Mouse (Mus musculus) skeletal muscle tissue, adult 2 months (tissue): ENCODE results near the gene Tlk2.
"Not testable (repeated sequence)": the region's sequence is repeated elsewhere in the genome, so short reads cannot be mapped to it uniquely, and the experiment has no call there.

Experiments
- DNase-seq: peaks from one replicate; pipeline ENCODE4 v3.0.0-alpha.2; 2012; ENCODE audit warnings: low read depth, low spot score

Tlk2 gene

GRCm38 (mm10) chr11:105178516-105178915, at the start of gene Tlk2:
Tlk2 (plus strand) TSS chr11:105178807.
- no peak for DNase-seq

GRCm38 (mm10) chr11:105135692-105136091, 42.9 kb upstream of the Tlk2 start:
- DNase-seq = no peak

- not testable (repeated sequence) for DNase-seq
Observed at GRCm38 (mm10) chr11:105137255-105137654, 41.4 kb upstream of the Tlk2 start.

- DNase-seq = not testable (repeated sequence)
Observed at GRCm38 (mm10) chr11:105140512-105140911, 38.1 kb upstream of the Tlk2 start.

- no peak for DNase-seq
Observed at GRCm38 (mm10) chr11:105141115-105141514, 37.5 kb upstream of the Tlk2 start.

GRCm38 (mm10) chr11:105143564-105143963, 35.0 kb upstream of the Tlk2 start:
- DNase-seq = no peak

- no peak for DNase-seq
Observed at GRCm38 (mm10) chr11:105144084-105144483, 34.5 kb upstream of the Tlk2 start.

- no peak for DNase-seq
Observed at GRCm38 (mm10) chr11:105144508-105145210, 33.9 kb upstream of the Tlk2 start.

- no peak for DNase-seq
Observed at GRCm38 (mm10) chr11:105145211-105145610, 33.4 kb upstream of the Tlk2 start.

GRCm38 (mm10) chr11:105146593-105146992, 32.0 kb upstream of the Tlk2 start, which contains the start of gene Gm10842:
Gm10842 (plus strand) TSS chr11:105146893.
- DNase-seq = no peak

GRCm38 (mm10) chr11:105149353-105149752, 29.3 kb upstream of the Tlk2 start:
- no peak for DNase-seq

GRCm38 (mm10) chr11:105149766-105150165, 28.8 kb upstream of the Tlk2 start:
- no peak for DNase-seq

GRCm38 (mm10) chr11:105150691-105151090, 27.9 kb upstream of the Tlk2 start:
- DNase-seq = no peak

- no peak for DNase-seq
Observed at GRCm38 (mm10) chr11:105151226-105152016, 27.2 kb upstream of the Tlk2 start.

- DNase-seq = no peak
Observed at GRCm38 (mm10) chr11:105152017-105152300, 26.6 kb upstream of the Tlk2 start.

- no peak for DNase-seq
Observed at GRCm38 (mm10) chr11:105152357-105152899, 26.2 kb upstream of the Tlk2 start.

- DNase-seq = no peak
Observed at GRCm38 (mm10) chr11:105153068-105153833, 25.4 kb upstream of the Tlk2 start.

- DNase-seq = no peak
Observed at GRCm38 (mm10) chr11:105155915-105156314, 22.7 kb upstream of the Tlk2 start.

- no peak for DNase-seq
Observed at GRCm38 (mm10) chr11:105156748-105157267, 21.8 kb upstream of the Tlk2 start.

- no peak for DNase-seq
Observed at GRCm38 (mm10) chr11:105158047-105158446, 20.6 kb upstream of the Tlk2 start.

GRCm38 (mm10) chr11:105159673-105160360, 18.8 kb upstream of the Tlk2 start:
- DNase-seq = no peak
